Mouse (Mus musculus): ENCODE measurements around the gene Olfr860. TPM values are rescaled to one million over a fixed set of nuclear protein-coding genes. Genes with fewer than 3 reads are reported as not detected.
"Not testable (repeated sequence)": the region's sequence is repeated elsewhere in the genome, so short reads cannot be mapped to it uniquely, and the experiment has no call there.

Gene Olfr860
- total RNA-seq (2015) (not detected in 2 replicates), total RNA-seq (2017) (not detected in 2 replicates)

GRCm38 (mm10) chr9:19849647-19850046 lies at the start of gene Olfr860:
Gene Olfr860, minus strand, starts transcription at chr9:19849747.
- ATAC-seq (ENCODE audit: poor library complexity, severe bottlenecking): no peak

- ATAC-seq (ENCODE audit: poor library complexity, severe bottlenecking): no peak
Observed at GRCm38 (mm10) chr9:19887904-19888303, 38.4 kb upstream of the Olfr860 start, which contains the start of gene Olfr862. Gene Olfr862, minus strand, starts transcription at chr9:19888004.

GRCm38 (mm10) chr9:19804606-19805005 lies 44.9 kb downstream of the Olfr860 start, which contains the start of gene Olfr859:
Gene Olfr859, plus strand, starts transcription at chr9:19804906.
- ATAC-seq (ENCODE audit: poor library complexity, severe bottlenecking): not testable (repeated sequence)

GRCm38 (mm10) chr9:19803000-19803399 lies 46.5 kb downstream of the Olfr860 start:
- ATAC-seq (ENCODE audit: poor library complexity, severe bottlenecking): no peak

Other genes starting within 250 kb of the Olfr860 start
- gene Zfp317, start 227.6 kb downstream of the Olfr860 start, total RNA-seq (2015): 8.8 and 9.2 TPM in 2 replicates
- gene Zfp317, start 227.6 kb downstream of the Olfr860 start, total RNA-seq (2017): 14.0 and 14.8 TPM in 2 replicates
- not detected in 2 replicates for gene Olfr857, start 140.3 kb downstream of the Olfr860 start, total RNA-seq (2015)
- gene Olfr857, start 140.3 kb downstream of the Olfr860 start, total RNA-seq (2017): not detected in 2 replicates
- not detected in 2 replicates for gene Olfr58, start 69.5 kb downstream of the Olfr860 start, total RNA-seq (2015)
- not detected in 2 replicates for gene Olfr58, start 69.5 kb downstream of the Olfr860 start, total RNA-seq (2017)
- gene Olfr859, start 44.8 kb downstream of the Olfr860 start, total RNA-seq (2015): not detected in 2 replicates
- not detected in 2 replicates for gene Olfr859, start 44.8 kb downstream of the Olfr860 start, total RNA-seq (2017)
- not detected in 2 replicates for gene Olfr862, start 38.3 kb upstream of the Olfr860 start, total RNA-seq (2015)
- gene Olfr862, start 38.3 kb upstream of the Olfr860 start, total RNA-seq (2017): not detected in 2 replicates
- not detected in 2 replicates for gene Olfr77, start 67.1 kb upstream of the Olfr860 start, total RNA-seq (2015)
- 0.11 and 0.12 TPM in 2 replicates for gene Olfr77, start 67.1 kb upstream of the Olfr860 start, total RNA-seq (2017)
- not detected in 2 replicates for gene Olfr866, start 178.3 kb upstream of the Olfr860 start, total RNA-seq (2015)
- gene Olfr866, start 178.3 kb upstream of the Olfr860 start, total RNA-seq (2017): not detected in 2 replicates
- not detected in 2 replicates for gene Olfr867, start 207.8 kb upstream of the Olfr860 start, total RNA-seq (2015)
- not detected in 2 replicates for gene Olfr867, start 207.8 kb upstream of the Olfr860 start, total RNA-seq (2017)
- gene Olfr868, start 248.9 kb upstream of the Olfr860 start, total RNA-seq (2015): not detected in 2 replicates
- not detected in 2 replicates for gene Olfr868, start 248.9 kb upstream of the Olfr860 start, total RNA-seq (2017)